Mouse (Mus musculus): ENCODE data around the gene Mrps18a. TPM values are rescaled to one million over a fixed set of nuclear protein-coding genes. Genes with fewer than 3 reads are reported as not detected.

The Mrps18a gene
- polyA plus RNA-seq, 1 experiment, result 133 TPM

GRCm38 (mm10) chr17:46157131-46157530 lies 46.3 kb downstream of the Mrps18a start:
- no peak for TF ChIP-seq GATA1 (IDR thresholded peaks at IDR 0.05; ENCODE audit: low read length)

GRCm38 (mm10) chr17:46159236-46159635 lies 48.5 kb downstream of the Mrps18a start:
- no peak for TF ChIP-seq GATA1 (IDR thresholded peaks at IDR 0.05; ENCODE audit: low read length)

DNA sequence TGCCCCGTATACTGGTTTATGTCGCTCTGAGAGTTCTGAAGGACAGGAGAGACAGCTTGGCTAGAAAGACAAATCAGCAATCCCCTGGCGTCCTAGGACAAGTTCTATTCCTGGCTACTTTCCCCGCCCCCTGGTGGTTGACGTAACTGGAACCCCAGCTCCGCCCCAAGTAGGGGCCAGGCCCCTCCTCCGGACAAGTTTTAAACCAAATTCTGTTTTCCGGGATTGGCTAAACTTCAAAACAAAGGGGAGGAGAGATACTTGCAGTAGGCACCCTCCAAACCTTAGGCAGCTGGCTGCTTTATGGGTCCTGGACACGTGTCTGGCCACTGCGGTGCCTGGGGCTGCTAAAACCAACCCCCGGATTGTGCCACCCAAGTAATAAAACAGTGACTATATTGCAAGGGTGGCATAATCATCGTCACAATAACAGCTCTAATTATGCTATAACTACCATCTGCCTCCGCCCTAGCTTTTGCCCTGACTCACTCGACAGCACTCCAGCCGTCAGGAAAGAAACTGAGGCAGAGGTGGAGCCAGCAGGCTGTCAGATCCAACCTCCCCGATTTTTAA lies 49.4 kb downstream of the Mrps18a start:
- no peak for TF ChIP-seq GATA1 (IDR thresholded peaks at IDR 0.05; ENCODE audit: low read length)

DNA sequence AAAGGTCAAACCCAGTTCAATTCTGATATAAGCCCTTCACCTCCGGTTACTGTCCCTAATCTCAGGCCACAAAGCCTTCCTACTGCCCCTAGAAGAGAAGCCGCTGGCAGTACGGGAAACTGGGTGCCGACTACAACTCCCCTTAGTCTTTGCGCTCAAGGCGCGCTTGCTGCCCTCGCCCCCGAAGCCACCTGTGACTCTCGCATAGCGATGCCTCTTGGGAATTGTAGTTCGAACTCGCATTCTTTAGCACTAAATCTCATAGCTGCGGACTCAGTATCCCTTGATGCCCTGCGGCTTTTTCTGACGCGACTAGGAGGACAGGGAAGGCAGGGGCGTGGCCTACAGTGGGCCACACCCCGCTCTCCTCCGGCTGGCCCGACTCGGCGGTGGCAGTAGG lies 49.9 kb downstream of the Mrps18a start, which contains the start of gene Gtpbp2:
Gene Gtpbp2 (plus strand): TSS at position 347 of the 400 bp plus-strand sequence.
- no peak for TF ChIP-seq GATA1 (IDR thresholded peaks at IDR 0.05; ENCODE audit: low read length)

GRCm38 (mm10) chr17:46161179-46161578 lies 50.4 kb downstream of the Mrps18a start:
- no peak for TF ChIP-seq GATA1 (IDR thresholded peaks at IDR 0.05; ENCODE audit: low read length)

GRCm38 (mm10) chr17:46161710-46162109 lies 50.9 kb downstream of the Mrps18a start:
- TF ChIP-seq GATA1 (IDR thresholded peaks at IDR 0.05; ENCODE audit: low read length), result no peak

DNA sequence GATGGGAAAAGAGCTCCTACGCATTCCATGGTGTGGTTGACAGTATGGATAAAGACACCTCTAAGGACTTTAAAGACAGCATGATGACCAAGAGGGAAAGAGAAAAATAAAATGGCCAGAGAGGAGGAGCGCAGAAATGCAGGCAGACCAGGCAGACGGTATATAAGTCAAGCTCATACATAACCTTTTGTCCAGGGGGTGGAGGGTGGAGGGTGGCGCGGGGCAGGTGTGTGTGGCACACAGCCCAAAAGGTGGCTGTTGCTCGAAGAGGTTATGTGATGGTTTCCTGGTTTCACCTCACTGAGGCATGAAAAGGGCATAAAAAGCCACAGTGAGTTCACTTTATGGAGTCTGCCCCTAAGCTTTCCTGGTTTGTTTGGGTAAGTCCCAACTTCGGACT lies 51.8 kb downstream of the Mrps18a start:
- no peak for TF ChIP-seq GATA1 (IDR thresholded peaks at IDR 0.05; ENCODE audit: low read length)

- no peak for TF ChIP-seq GATA1 (IDR thresholded peaks at IDR 0.05; ENCODE audit: low read length)
Measured at GRCm38 (mm10) chr17:46162951-46163421, 52.2 kb downstream of the Mrps18a start.

- no peak for TF ChIP-seq GATA1 (IDR thresholded peaks at IDR 0.05; ENCODE audit: low read length)
Measured at GRCm38 (mm10) chr17:46164301-46164700, 53.5 kb downstream of the Mrps18a start.

DNA sequence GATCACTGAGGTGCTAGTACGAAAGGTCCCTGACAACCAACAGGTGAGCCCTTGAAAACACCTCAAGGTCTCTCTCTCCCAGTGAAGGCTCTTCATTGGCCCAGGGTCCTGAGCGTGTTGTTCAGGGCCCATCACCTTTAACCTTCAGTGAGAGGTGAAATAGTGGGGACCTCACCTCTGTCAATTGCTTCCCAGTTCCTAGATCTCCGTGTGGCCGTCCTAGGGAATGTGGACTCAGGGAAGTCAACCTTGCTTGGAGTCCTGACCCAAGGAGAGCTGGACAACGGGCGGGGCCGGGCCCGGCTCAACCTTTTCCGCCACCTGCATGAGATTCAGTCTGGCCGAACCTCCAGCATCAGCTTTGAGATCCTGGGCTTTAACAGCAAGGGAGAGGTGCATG lies 54.0 kb downstream of the Mrps18a start:
- TF ChIP-seq GATA1 (IDR thresholded peaks at IDR 0.05; ENCODE audit: low read length), result no peak

DNA sequence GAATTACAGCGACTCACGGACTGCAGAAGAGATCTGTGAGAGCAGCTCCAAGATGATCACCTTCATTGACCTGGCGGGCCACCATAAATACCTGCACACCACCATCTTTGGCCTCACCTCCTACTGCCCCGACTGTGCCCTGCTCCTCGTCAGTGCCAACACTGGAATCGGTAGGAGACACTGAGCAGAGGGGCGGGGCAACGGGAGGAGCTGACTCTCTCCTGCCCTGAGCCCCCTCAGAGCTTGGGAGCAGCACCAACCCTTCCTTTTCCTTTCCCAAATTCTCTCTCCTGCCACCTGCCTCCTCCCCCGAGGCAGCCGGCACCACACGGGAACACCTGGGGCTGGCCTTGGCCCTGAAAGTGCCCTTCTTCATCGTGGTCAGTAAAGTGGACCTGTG lies 54.7 kb downstream of the Mrps18a start:
- TF ChIP-seq GATA1 (IDR thresholded peaks at IDR 0.05; ENCODE audit: low read length), result no peak

DNA sequence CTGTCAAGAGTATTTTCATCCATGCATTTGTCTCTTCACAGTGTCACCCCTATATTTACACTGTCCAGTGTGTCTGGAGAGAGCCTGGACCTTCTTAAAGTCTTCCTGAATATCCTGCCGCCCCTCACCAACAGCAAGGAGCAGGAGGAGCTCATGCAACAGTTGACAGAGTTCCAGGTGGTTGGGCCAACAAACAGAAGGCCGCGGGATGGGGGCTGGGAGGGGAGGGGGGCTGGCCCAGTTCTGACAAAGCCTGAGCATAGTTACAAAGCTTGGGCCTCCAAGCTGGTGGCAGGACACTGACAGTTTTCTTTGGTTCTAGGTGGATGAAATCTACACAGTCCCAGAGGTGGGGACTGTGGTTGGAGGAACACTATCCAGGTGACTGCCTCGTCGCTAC lies 55.5 kb downstream of the Mrps18a start:
- TF ChIP-seq GATA1 (IDR thresholded peaks at IDR 0.05; ENCODE audit: low read length), result no peak

- no peak for TF ChIP-seq GATA1 (IDR thresholded peaks at IDR 0.05; ENCODE audit: low read length)
Measured at GRCm38 (mm10) chr17:46167014-46167413, 56.2 kb downstream of the Mrps18a start.

DNA sequence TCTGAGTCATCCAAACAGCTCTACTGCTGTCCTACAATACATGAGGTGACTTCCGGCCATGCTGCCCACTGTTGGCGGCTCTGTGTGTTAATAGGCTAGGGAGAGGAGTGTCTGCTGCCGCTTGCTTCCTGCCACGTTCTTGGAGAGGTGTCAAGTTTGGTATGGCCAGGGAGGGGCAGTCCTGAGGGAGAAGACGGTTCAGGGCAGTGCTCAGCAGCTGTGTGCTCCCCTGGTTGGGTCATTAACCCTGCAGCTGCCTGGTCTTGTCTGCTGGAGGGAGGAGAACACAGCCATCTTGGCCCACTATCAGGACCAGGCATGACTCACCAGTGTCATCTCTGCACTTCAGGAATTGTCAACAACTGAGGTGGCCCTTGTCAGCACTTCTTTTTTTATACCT lies 57.5 kb downstream of the Mrps18a start:
- TF ChIP-seq GATA1 (IDR thresholded peaks at IDR 0.05; ENCODE audit: low read length), result no peak

- no peak for TF ChIP-seq GATA1 (IDR thresholded peaks at IDR 0.05; ENCODE audit: low read length)
Measured at GRCm38 (mm10) chr17:46168768-46169167, 58.0 kb downstream of the Mrps18a start.

GRCm38 (mm10) chr17:46170538-46170937 lies 59.8 kb downstream of the Mrps18a start:
- TF ChIP-seq GATA1 (IDR thresholded peaks at IDR 0.05; ENCODE audit: low read length), result no peak

Other genes with a start within 250 kb of the Mrps18a start
- 42.9 and 53.0 TPM in 2 replicates for gene Vegfa, start 78.6 kb upstream of the Mrps18a start, polyA plus RNA-seq (2012)
- 0.08 TPM in 1 of 2 replicates, not detected in the other for gene Rsph9, start 33.2 kb downstream of the Mrps18a start, polyA plus RNA-seq (2012)
- gene Mad2l1bp, start 42.6 kb downstream of the Mrps18a start, polyA plus RNA-seq (2012), result 7.0 and 14.8 TPM in 2 replicates
- gene Gtpbp2, start 50.0 kb downstream of the Mrps18a start, polyA plus RNA-seq (2012), result 38.1 and 53.1 TPM in 2 replicates
- gene Polh, start 91.7 kb downstream of the Mrps18a start, polyA plus RNA-seq (2012), result 1.6 and 1.7 TPM in 2 replicates
- gene Xpo5, start 91.8 kb downstream of the Mrps18a start, polyA plus RNA-seq (2012), result 20.8 and 31.0 TPM in 2 replicates
- 16.5 and 28.3 TPM in 2 replicates for gene Polr1c, start 137.1 kb downstream of the Mrps18a start, polyA plus RNA-seq (2012)
- 76.6 and 86.4 TPM in 2 replicates for gene Yipf3, start 137.1 kb downstream of the Mrps18a start, polyA plus RNA-seq (2012)
- gene Lrrc73, start 142.5 kb downstream of the Mrps18a start, polyA plus RNA-seq (2012), result 1.5 and 1.6 TPM in 2 replicates
- gene Tjap1, start 172.0 kb downstream of the Mrps18a start, polyA plus RNA-seq (2012), result 90.9 and 127 TPM in 2 replicates
- gene Dlk2, start 186.4 kb downstream of the Mrps18a start, polyA plus RNA-seq (2012), result not detected in 2 replicates
- gene Abcc10, start 217.4 kb downstream of the Mrps18a start, polyA plus RNA-seq (2012), result 11.8 and 12.9 TPM in 2 replicates